14 mouse cellular contexts compared by ENCODE assay signal in the genomic region with DNA sequence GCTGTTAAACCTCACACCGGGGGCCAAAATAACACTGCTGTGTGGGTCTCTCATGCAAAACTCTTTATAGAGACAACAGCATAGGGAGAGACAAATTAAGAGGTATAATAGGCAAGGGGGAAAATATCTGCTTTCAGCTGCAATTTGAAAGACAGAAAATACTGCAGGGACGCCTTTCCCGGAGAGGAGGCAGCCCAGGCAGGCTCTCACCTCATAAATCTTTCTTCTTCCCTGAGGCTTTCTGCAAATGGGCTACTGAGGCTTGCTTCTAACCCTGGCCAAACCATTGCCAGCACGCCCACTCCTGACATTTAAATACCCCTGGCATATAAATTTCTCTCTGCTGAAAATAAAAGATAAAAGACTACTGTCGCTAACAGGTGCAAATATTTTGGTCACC. TPM values are rescaled to one million over a fixed set of nuclear protein-coding genes. Genes with fewer than 3 reads are reported as not detected.
DNase-seq lines count a peak whose midpoint lies in the region; ATAC-seq and TF ChIP-seq lines count a peak whose summit lies in the region.
"Had no signal": no experiment of that assay in that cellular context is flagged by ENCODE, and none has a peak within 500 bp of the region (broad histone marks: within the 10 kb centered on the region; RNA-seq: fewer than 3 reads in every experiment).

No protein-coding gene starts in this region.

- H3K4me3 ChIP-seq in hindbrain, embryonic 10.5 days = peak overlapping the region; percentile 72
- no peak overlapping the region for H3K4me3 ChIP-seq in hindbrain, embryonic 11.5 days (ENCODE audit: low read depth, low read length)
- H3K4me3 ChIP-seq in forebrain, embryonic 14.5 days (ENCODE audit: low read depth, low read length) = no peak overlapping the region
- H3K4me3 ChIP-seq in limb, embryonic 11.5 days (ENCODE audit: low read depth, low read length) = no peak overlapping the region
- H3K4me3 ChIP-seq in myocyte = peak overlapping the region; percentile 40
- no peak overlapping the region for H3K4me3 ChIP-seq in kidney, adult 2 months (ENCODE audit: insufficient read depth, low read depth, low read length)

- H3K4me1 ChIP-seq in hindbrain, embryonic 10.5 days (replicated peaks) = peaks cover 61% of the 10 kb centered on the region
- peaks cover 7% of the 10 kb centered on the region; the same call in 1 of the 2 replicates for H3K4me1 ChIP-seq in hindbrain, embryonic 11.5 days (replicated peaks; ENCODE audit: control insufficient read depth, insufficient read depth, low read length)
- H3K4me1 ChIP-seq in forebrain, embryonic 14.5 days (ENCODE audit: control insufficient read depth, insufficient read depth, low read length) = peaks cover 11% of the 10 kb centered on the region
- peaks cover 14% of the 10 kb centered on the region for H3K4me1 ChIP-seq in limb, embryonic 11.5 days (ENCODE audit: control insufficient read depth, insufficient read depth, low read length)
- no peaks in the 10 kb centered on the region for H3K4me1 ChIP-seq in kidney, adult 2 months (ENCODE audit: control insufficient read depth, insufficient read depth, low read length)

- peaks cover 56% of the 10 kb centered on the region for H3K27me3 ChIP-seq in hindbrain, embryonic 10.5 days (ENCODE audit: insufficient read depth, poor library complexity, severe bottlenecking)
- peaks cover 18% of the 10 kb centered on the region for H3K27me3 ChIP-seq in hindbrain, embryonic 11.5 days (ENCODE audit: control insufficient read depth, insufficient read depth, low read length)
- 0 out of 2 replicates have a peak, but pooled peaks cover 3% of the 10 kb centered on the region for H3K27me3 ChIP-seq in forebrain, embryonic 14.5 days (replicated peaks; ENCODE audit: control insufficient read depth, insufficient read depth, low read length)
- peaks cover 17% of the 10 kb centered on the region for H3K27me3 ChIP-seq in limb, embryonic 11.5 days (ENCODE audit: control insufficient read depth, insufficient read depth, low read length)
- no peaks in the 10 kb centered on the region for H3K27me3 ChIP-seq in myocyte (ENCODE audit: control insufficient read depth, insufficient read depth, insufficient read length)
- no peaks in the 10 kb centered on the region; the same call in 1 of the 2 replicates for H3K27me3 ChIP-seq in kidney, adult 2 months (replicated peaks; ENCODE audit: control insufficient read depth, insufficient read depth, low read length)
- H3K27me3 ChIP-seq: Patski had no signal

- 72% methylated on average over 5 of the region's 5 CpGs for WGBS in hindbrain, embryonic 10.5 days
- 58% methylated on average over 5 of the region's 5 CpGs for WGBS in hindbrain, embryonic 11.5 days
- WGBS in forebrain, embryonic 14.5 days = 70% methylated on average over 5 of the region's 5 CpGs
- 21% methylated on average over 5 of the region's 5 CpGs for WGBS in limb, embryonic 11.5 days
- WGBS in kidney, adult 2 months = 46% methylated on average over 5 of the region's 5 CpGs

- no peak overlapping the region for H3K27ac ChIP-seq in hindbrain, embryonic 10.5 days
- no peak overlapping the region for H3K27ac ChIP-seq in hindbrain, embryonic 11.5 days (ENCODE audit: low read depth, low read length)
- H3K27ac ChIP-seq in forebrain, embryonic 14.5 days (ENCODE audit: low read depth, low read length) = no peak overlapping the region
- H3K27ac ChIP-seq in limb, embryonic 11.5 days (replicated peaks; ENCODE audit: low read depth, low read length) = no peak overlapping the region
- H3K27ac ChIP-seq in kidney, adult 2 months (ENCODE audit: insufficient read depth, low read depth, low read length) = no peak overlapping the region
- H3K27ac ChIP-seq: liver, embryonic 13.5 days; macrophage had no signal

- H3K36me3 ChIP-seq in hindbrain, embryonic 10.5 days = no peaks in the 10 kb centered on the region
- no peaks in the 10 kb centered on the region for H3K36me3 ChIP-seq in hindbrain, embryonic 11.5 days (ENCODE audit: control insufficient read depth, insufficient read depth, low read length)
- H3K36me3 ChIP-seq in forebrain, embryonic 14.5 days (ENCODE audit: control insufficient read depth, insufficient read depth, low read length) = no peaks in the 10 kb centered on the region
- no peaks in the 10 kb centered on the region for H3K36me3 ChIP-seq in limb, embryonic 11.5 days (ENCODE audit: control insufficient read depth, insufficient read depth, low read length)
- no peaks in the 10 kb centered on the region for H3K36me3 ChIP-seq in myocyte (ENCODE audit: control insufficient read depth, insufficient read depth)
- H3K36me3 ChIP-seq in kidney, adult 2 months (ENCODE audit: control insufficient read depth, insufficient read depth, low read length) = no peaks in the 10 kb centered on the region
- H3K36me3 ChIP-seq: liver, embryonic 13.5 days had no signal

- TF ChIP-seq POLR2A in myocyte (IDR thresholded peaks at IDR 0.05; ENCODE audit: insufficient read length, low read depth) = no peak
- no peak for TF ChIP-seq POLR2A in kidney, adult 2 months (IDR thresholded peaks at IDR 0.05; ENCODE audit: low read depth, low read length)

- H3ac ChIP-seq in myocyte (ENCODE audit: control insufficient read depth, insufficient read length) = no peak overlapping the region

- H3K9ac ChIP-seq in hindbrain, embryonic 11.5 days (ENCODE audit: low read depth, low read length) = no peak overlapping the region
- H3K9ac ChIP-seq in forebrain, embryonic 14.5 days (ENCODE audit: low read length) = no peak overlapping the region
- H3K9ac ChIP-seq in limb, embryonic 11.5 days (ENCODE audit: low read length) = no peak overlapping the region

- no peak for TF ChIP-seq CTCF in kidney, adult 2 months (conservative IDR thresholded peaks at IDR 0.05; ENCODE audit: insufficient read depth, insufficient read length, low read depth, low read length)

- peaks cover 15% of the 10 kb centered on the region for H3K79me2 ChIP-seq in myocyte (ENCODE audit: control insufficient read depth, insufficient read depth)

- H3K4me2 ChIP-seq in hindbrain, embryonic 11.5 days (replicated peaks; ENCODE audit: low read depth, low read length) = no peak overlapping the region
- peak overlapping the region; percentile 100; the same call in 1 of the 2 replicates for H3K4me2 ChIP-seq in forebrain, embryonic 14.5 days (ENCODE audit: low read length)
- peak overlapping the region; percentile 98; the same call in 1 of the 2 replicates for H3K4me2 ChIP-seq in limb, embryonic 11.5 days (ENCODE audit: low read depth, severe bottlenecking)
- H3K4me2 ChIP-seq in myocyte (ENCODE audit: low read depth) = peak overlapping the region; percentile 90

- DNase-seq in hindbrain, embryonic 10.5 days (ENCODE audit: low spot score) = no peak
- DNase-seq in hindbrain, embryonic 11.5 days (ENCODE audit: low spot score) = no peak
- DNase-seq in forebrain, embryonic 14.5 days (ENCODE audit: low spot score) = no peak
- peak; percentile 43 for DNase-seq in limb, embryonic 11.5 days (ENCODE audit: low spot score)
- DNase-seq in kidney, adult 2 months = no peak
- no peak for DNase-seq in layer of hippocampus, postnatal 10 days (ENCODE audit: low spot score in 2 of 2)
- DNase-seq: adrenal gland, adult 2 months; gastrocnemius, postnatal 25 days; kidney, adult 8-10 months; liver, embryonic 13.5 days had no signal

- no peaks in the 10 kb centered on the region for H3K9me3 ChIP-seq in hindbrain, embryonic 10.5 days
- H3K9me3 ChIP-seq in hindbrain, embryonic 11.5 days (ENCODE audit: control insufficient read depth, low read length) = no peaks in the 10 kb centered on the region
- H3K9me3 ChIP-seq in forebrain, embryonic 14.5 days (replicated peaks; ENCODE audit: control insufficient read depth, low read length) = no peaks in the 10 kb centered on the region
- no peaks in the 10 kb centered on the region for H3K9me3 ChIP-seq in limb, embryonic 11.5 days (ENCODE audit: control insufficient read depth, low read length)
- H3K9me3 ChIP-seq: liver, embryonic 13.5 days had no signal

- no peak for ATAC-seq in hindbrain, embryonic 11.5 days (ENCODE audit: low FRiP score)
- ATAC-seq in forebrain, embryonic 14.5 days = no peak
- ATAC-seq in limb, embryonic 11.5 days (ENCODE audit: insufficient number of reproducible peaks, low FRiP score, low TSS enrichment, low read depth) = no peak
- no peak for ATAC-seq in monocyte, adult 5-6 weeks (replicated peaks; ENCODE audit: insufficient number of reproducible peaks, low FRiP score, low TSS enrichment, poor library complexity, severe bottlenecking)

TF ChIP-seq in myocyte, 11 proteins besides CTCF, POLR2A, EP300 and RAD21:
- TF ChIP-seq MYOG (IDR thresholded peaks at IDR 0.05; ENCODE audit: control insufficient read depth in 1 of 3, insufficient read depth in 1 of 3, insufficient read length in 2 of 3, low read depth in 2 of 3) = no peak
- TF ChIP-seq E2F4 (IDR thresholded peaks at IDR 0.05; ENCODE audit: insufficient read depth) = no peak
- TF ChIP-seq POLR2AphosphoS2 (IDR thresholded peaks at IDR 0.05; ENCODE audit: insufficient read length, low read depth) = no peak
- no peak for TF ChIP-seq MAX (IDR thresholded peaks at IDR 0.05; ENCODE audit: low read depth)
- TF ChIP-seq TCF3 (IDR thresholded peaks at IDR 0.05; ENCODE audit: insufficient read length, low read depth) = no peak
- TF ChIP-seq REST (IDR thresholded peaks at IDR 0.05; ENCODE audit: insufficient read depth, insufficient read length) = no peak
- TF ChIP-seq USF1 (IDR thresholded peaks at IDR 0.05; ENCODE audit: low read depth) = no peak
- no peak for TF ChIP-seq TCF12 (IDR thresholded peaks at IDR 0.05; ENCODE audit: insufficient read depth, poor library complexity, severe bottlenecking)
- no peak for TF ChIP-seq CEBPB (IDR thresholded peaks at IDR 0.05; ENCODE audit: insufficient read depth, poor library complexity, severe bottlenecking)
- TF ChIP-seq SRF (IDR thresholded peaks at IDR 0.05; ENCODE audit: control insufficient read depth, insufficient read length, low read depth) = no peak
- TF ChIP-seq MYOD1 (IDR thresholded peaks at IDR 0.05; ENCODE audit: control insufficient read depth in 1 of 3, insufficient read length in 2 of 3, low read depth in 2 of 3) = no peak

RNA-seq across cellular contexts. Expression of a gene that starts 1.2 kb away (rescaled TPM):
- polyA plus RNA-seq in hindbrain, embryonic 10.5 days (2016; fragmentation: Nextera tagmentation; extraction: Ambion mirVana) = 3.7 and 4.1 TPM in 2 replicates
- 3.8 and 5.3 TPM in 2 replicates for polyA plus RNA-seq in hindbrain, embryonic 11.5 days (2014; fragmentation: Nextera tagmentation; extraction: Ambion mirVana)
- polyA plus RNA-seq in forebrain, embryonic 14.5 days (2014; fragmentation: Nextera tagmentation; extraction: Ambion mirVana) = 1.5 and 1.9 TPM in 2 replicates
- 2.2 and 2.6 TPM in 2 replicates for polyA plus RNA-seq in limb, embryonic 11.5 days (2014; fragmentation: Nextera tagmentation; extraction: Ambion mirVana)
- 11.3 TPM for polyA plus RNA-seq in myocyte (2012; fragmentation: generic; extraction: Trizol)
- 4.6 and 4.7 TPM in 2 replicates for polyA plus RNA-seq in kidney, adult 2 months (2012; rRNA removed)
- 10 to 100 TPM; 14.2 to 16.3 TPM for total RNA-seq in layer of hippocampus, postnatal 10 days (2021)
- 12.8 to 13.9 TPM (median 13.3 TPM) in 3 replicates for total RNA-seq in monocyte, adult 5-6 weeks (2017)

Comparison
In these comparisons a context has a peak if more than half of its experiments do, and no peak if none do; other contexts are left out.
1. H3K4me3 ChIP-seq: peak in hindbrain, embryonic 10.5 days (single experiment) and myocyte (single experiment); none in hindbrain, embryonic 11.5 days (single experiment), forebrain, embryonic 14.5 days (single experiment), limb, embryonic 11.5 days (single experiment) and kidney, adult 2 months (single experiment).